Mouse (Mus musculus) embryonic facial prominence, embryonic 11.5 days (tissue): ENCODE results near the gene Muc5ac. TPM values are rescaled to one million over a fixed set of nuclear protein-coding genes. Genes with fewer than 3 reads are reported as not detected.

ENCODE experiments used
- ATAC-seq: fragments of 200-750 bp; cut with Nextera tagmentation; replicated peaks from 2 replicates; pipeline ENCODE4 v1.8.0; 2017; ENCODE audit warnings: low read depth; ENCODE audit not compliant: insufficient number of reproducible peaks, low FRiP score, low TSS enrichment
- DNase-seq: peaks from one replicate; pipeline ENCODE4 v3.0.0-alpha.2; 2015; ENCODE audit warnings: low spot score
- H3K27ac ChIP-seq: fragments of 300-500 bp; sonication (generic); replicated peaks from 2 replicates; pipeline ENCODE4 v1.5.1; 2014; ENCODE audit warnings: mild to moderate bottlenecking, low read depth, low read length, control low read depth
- H3K27me3 ChIP-seq: fragments of 300-500 bp; sonication (generic); 2 replicates; pipeline ENCODE4 v1.6.1; 2014; ENCODE audit warnings: mild to moderate bottlenecking, low read length, moderate library complexity, mixed read lengths; ENCODE audit not compliant: control insufficient read depth, insufficient read depth
- H3K36me3 ChIP-seq: fragments of 300-500 bp; sonication (generic); replicated peaks from 2 replicates; pipeline ENCODE4 v1.6.1; 2014; ENCODE audit warnings: low read depth, mild to moderate bottlenecking, low read length, moderate library complexity, mixed read lengths; ENCODE audit not compliant: control insufficient read depth, insufficient read depth
- H3K4me1 ChIP-seq: fragments of 300-500 bp; sonication (generic); 2 replicates; pipeline ENCODE4 v1.6.1; 2014; ENCODE audit warnings: low read length, mixed read lengths; ENCODE audit not compliant: control insufficient read depth, insufficient read depth
- H3K4me2 ChIP-seq: fragments of 300-500 bp; sonication (generic); 2 replicates; pipeline ENCODE4 v1.6.1; 2014; ENCODE audit warnings: low read depth, mild to moderate bottlenecking, control low read depth, low read length, moderate library complexity
- H3K4me3 ChIP-seq: fragments of 300-500 bp; sonication (generic); 2 replicates; pipeline ENCODE4 v1.5.1; 2014; ENCODE audit warnings: low read depth, low read length, control low read depth
- H3K9ac ChIP-seq: fragments of 300-500 bp; sonication (generic); replicated peaks from 2 replicates; pipeline ENCODE4 v1.6.1; 2014; ENCODE audit warnings: mild to moderate bottlenecking, control low read depth, low read length
- H3K9me3 ChIP-seq: fragments of 300-500 bp; sonication (generic); replicated peaks from 2 replicates; pipeline ENCODE4 v1.6.1; 2016; ENCODE audit warnings: mild to moderate bottlenecking, low read length, inconsistent platforms, mixed read lengths; ENCODE audit not compliant: control insufficient read depth
- WGBS: fragments of 180-500 bp; shearing (Covaris S2); extraction: QIAGEN DNeasy Blood & Tissue Kit; methylation state at CpG from one replicate; pipeline ENCODE4 v1.1.7; 2014; 5-methylcytosine and 5-hydroxymethylcytosine counted together
- polyA plus RNA-seq: library from polyadenylated mRNA; unstranded; fragments of >200 nt; fragmentation: Nextera tagmentation; extraction: Ambion mirVana; gene quantifications from 2 replicates; pipeline ENCODE4 v1.2.1, GENCODE M21; 2014

The Muc5ac gene
- polyA plus RNA-seq, 1 experiment from 2014 or later, result not detected

- DNase-seq (no peak), ATAC-seq (no peak)
- H3K27me3 ChIP-seq, result no peaks in the 10 kb centered on the region
- no peak overlapping the region for H3K27ac ChIP-seq
- no peaks in the 10 kb centered on the region for H3K4me1 ChIP-seq
- no peak overlapping the region for H3K4me3 ChIP-seq
- H3K9ac ChIP-seq, result no peak overlapping the region
- H3K36me3 ChIP-seq, result no peaks in the 10 kb centered on the region
- H3K9me3 ChIP-seq, result no peaks in the 10 kb centered on the region
- no peak overlapping the region for H3K4me2 ChIP-seq
- WGBS, result 85% methylated on average over 4 of the region's 4 CpGs
Observed at GRCm38 (mm10) chr7:141815361-141815760, 26.6 kb downstream of the Muc5ac start.

GRCm38 (mm10) chr7:141817355-141818075 lies 28.7 kb downstream of the Muc5ac start:
- ATAC-seq, result no peak
- H3K4me1 ChIP-seq, result no peaks in the 10 kb centered on the region
- peak; percentile 13 for DNase-seq
- no peaks in the 10 kb centered on the region for H3K36me3 ChIP-seq
- H3K27me3 ChIP-seq, result no peaks in the 10 kb centered on the region
- H3K9me3 ChIP-seq, result no peaks in the 10 kb centered on the region
- 57% methylated on average over 11 of the region's 11 CpGs for WGBS
- H3K27ac ChIP-seq, result no peak overlapping the region
- no peak overlapping the region for H3K9ac ChIP-seq
- no peak overlapping the region for H3K4me3 ChIP-seq
- no peak overlapping the region for H3K4me2 ChIP-seq

- Histone ChIP-seq H3K9ac (no peak overlapping the region), H3K4me2 (no peak overlapping the region), H3K36me3 (no peaks in the 10 kb centered on the region), H3K4me3 (no peak overlapping the region), H3K27me3 (no peaks in the 10 kb centered on the region), H3K27ac (no peak overlapping the region), H3K4me1 (no peaks in the 10 kb centered on the region), H3K9me3 (no peaks in the 10 kb centered on the region)
- DNase-seq (no peak), ATAC-seq (no peak)
- WGBS, result 82% methylated on average over 3 of the region's 3 CpGs
Observed at GRCm38 (mm10) chr7:141818267-141818666, 29.5 kb downstream of the Muc5ac start.

- Histone ChIP-seq H3K36me3 (no peaks in the 10 kb centered on the region), H3K4me1 (no peaks in the 10 kb centered on the region), H3K9ac (no peak overlapping the region), H3K9me3 (no peaks in the 10 kb centered on the region), H3K4me3 (no peak overlapping the region), H3K4me2 (no peak overlapping the region), H3K27me3 (no peaks in the 10 kb centered on the region), H3K27ac (no peak overlapping the region)
- no peak for ATAC-seq
- 46% methylated on average over 4 of the region's 4 CpGs for WGBS
- DNase-seq, result peak; percentile 3
Observed at GRCm38 (mm10) chr7:141822582-141823261, 34.0 kb downstream of the Muc5ac start.

GRCm38 (mm10) chr7:141823699-141824098 lies 34.9 kb downstream of the Muc5ac start:
- no peaks in the 10 kb centered on the region for H3K4me1 ChIP-seq
- ATAC-seq (no peak), DNase-seq (no peak)
- no peaks in the 10 kb centered on the region for H3K36me3 ChIP-seq
- 83% methylated on average over 6 of the region's 6 CpGs for WGBS
- no peaks in the 10 kb centered on the region for H3K9me3 ChIP-seq
- no peak overlapping the region for H3K4me3 ChIP-seq
- H3K9ac ChIP-seq, result no peak overlapping the region
- H3K27ac ChIP-seq, result no peak overlapping the region
- H3K4me2 ChIP-seq, result no peak overlapping the region
- no peaks in the 10 kb centered on the region for H3K27me3 ChIP-seq

- ATAC-seq (no peak), DNase-seq (no peak)
- Histone ChIP-seq H3K27me3 (no peaks in the 10 kb centered on the region), H3K9me3 (no peaks in the 10 kb centered on the region), H3K27ac (no peak overlapping the region), H3K4me3 (no peak overlapping the region), H3K4me1 (no peaks in the 10 kb centered on the region), H3K4me2 (no peak overlapping the region), H3K9ac (no peak overlapping the region), H3K36me3 (no peaks in the 10 kb centered on the region)
- WGBS, result 85% methylated on average over 9 of the region's 9 CpGs
Observed at GRCm38 (mm10) chr7:141824398-141824797, 35.6 kb downstream of the Muc5ac start.

- Histone ChIP-seq H3K4me2 (no peak overlapping the region), H3K4me1 (no peaks in the 10 kb centered on the region), H3K4me3 (no peak overlapping the region), H3K9me3 (no peaks in the 10 kb centered on the region), H3K27ac (no peak overlapping the region), H3K36me3 (no peaks in the 10 kb centered on the region), H3K27me3 (no peaks in the 10 kb centered on the region), H3K9ac (no peak overlapping the region)
- 73% methylated on average over 7 of the region's 7 CpGs for WGBS
- no peak for DNase-seq
- no peak for ATAC-seq
Observed at GRCm38 (mm10) chr7:141835941-141836340, 47.2 kb downstream of the Muc5ac start.

GRCm38 (mm10) chr7:141836423-141836822 lies 47.7 kb downstream of the Muc5ac start:
- ATAC-seq, result no peak
- H3K27ac ChIP-seq, result no peak overlapping the region

More at GRCm38 (mm10) chr7:141836423-141836822, 47.7 kb downstream of the Muc5ac start:
- DNase-seq, result no peak
- Histone ChIP-seq H3K4me1 (no peaks in the 10 kb centered on the region), H3K4me3 (no peak overlapping the region), H3K36me3 (no peaks in the 10 kb centered on the region), H3K9ac (no peak overlapping the region), H3K27me3 (no peaks in the 10 kb centered on the region), H3K9me3 (no peaks in the 10 kb centered on the region), H3K4me2 (no peak overlapping the region)
- WGBS, result 74% methylated on average over 8 of the region's 8 CpGs
